Mouse (Mus musculus) frontal cortex, postnatal 10 days (tissue): ENCODE results near the gene Stk32c.

Experiments
- DNase-seq, 2 experiments: peaks; one replicate each; pipeline ENCODE4 v3.0.0; 2022; ENCODE audit warnings: low spot score in 2 of 2, mixed read lengths in 1 of 2

The Stk32c gene

GRCm38 (mm10) chr7:139228447-139229171 lies 15.5 kb upstream of the Stk32c start:
- no peak for DNase-seq

GRCm38 (mm10) chr7:139226416-139226815 lies 13.3 kb upstream of the Stk32c start:
- no peak for DNase-seq

GRCm38 (mm10) chr7:139224725-139225124 lies 11.6 kb upstream of the Stk32c start:
- no peak for DNase-seq

GRCm38 (mm10) chr7:139224070-139224469 lies 11.0 kb upstream of the Stk32c start:
- DNase-seq: no peak

- no peak for DNase-seq
Observed at GRCm38 (mm10) chr7:139222341-139222740, 9.2 kb upstream of the Stk32c start.

- no peak for DNase-seq
Observed at GRCm38 (mm10) chr7:139221856-139222255, 8.7 kb upstream of the Stk32c start.

- no peak for DNase-seq
Observed at GRCm38 (mm10) chr7:139221072-139221471, 8.0 kb upstream of the Stk32c start.

GRCm38 (mm10) chr7:139220303-139220702 lies 7.2 kb upstream of the Stk32c start:
- DNase-seq: no peak

- no peak for DNase-seq
Observed at GRCm38 (mm10) chr7:139219486-139219885, 6.4 kb upstream of the Stk32c start.

GRCm38 (mm10) chr7:139218641-139219415 lies 5.7 kb upstream of the Stk32c start:
- no peak for DNase-seq

- no peak for DNase-seq
Observed at GRCm38 (mm10) chr7:139217046-139217445, 3.9 kb upstream of the Stk32c start.

- DNase-seq: no peak
Observed at GRCm38 (mm10) chr7:139216464-139216863, 3.4 kb upstream of the Stk32c start.

GRCm38 (mm10) chr7:139215946-139216345 lies 2.8 kb upstream of the Stk32c start:
- DNase-seq: no peak

GRCm38 (mm10) chr7:139215516-139215915 lies 2.4 kb upstream of the Stk32c start:
- DNase-seq: no peak

GRCm38 (mm10) chr7:139214596-139215340 lies 1.7 kb upstream of the Stk32c start:
- DNase-seq: no peak

- no peak for DNase-seq
Observed at GRCm38 (mm10) chr7:139214160-139214559, 1.1 kb upstream of the Stk32c start.

- no peak for DNase-seq
Observed at GRCm38 (mm10) chr7:139213751-139214150, 644 bp upstream of the Stk32c start.

GRCm38 (mm10) chr7:139211761-139212160 lies 1.3 kb downstream of the Stk32c start:
- DNase-seq: no peak

GRCm38 (mm10) chr7:139208773-139209095 lies 4.4 kb downstream of the Stk32c start:
- DNase-seq: no peak

- no peak for DNase-seq
Observed at GRCm38 (mm10) chr7:139208023-139208772, 4.9 kb downstream of the Stk32c start.

- no peak for DNase-seq
Observed at GRCm38 (mm10) chr7:139201209-139201608, 11.9 kb downstream of the Stk32c start.

GRCm38 (mm10) chr7:139200108-139200507 lies 13.0 kb downstream of the Stk32c start:
- peak in 1 of 2 experiments; percentile 60 for DNase-seq
